Mouse (Mus musculus) CD4-positive, CD25-positive, alpha-beta regulatory T cell, adult 9 weeks (primary cell): ENCODE results near the gene Nucb2. TPM values are rescaled to one million over a fixed set of nuclear protein-coding genes. Genes with fewer than 3 reads are reported as not detected.

Source experiments
- polyA plus RNA-seq: library from polyadenylated mRNA; unstranded; fragments of 100-300 nt; shearing (Covaris generic); gene quantifications from one replicate; pipeline ENCODE4 v1.2.1, GENCODE M21; 2017

Gene Nucb2
- 17.8 TPM for polyA plus RNA-seq

DNA sequence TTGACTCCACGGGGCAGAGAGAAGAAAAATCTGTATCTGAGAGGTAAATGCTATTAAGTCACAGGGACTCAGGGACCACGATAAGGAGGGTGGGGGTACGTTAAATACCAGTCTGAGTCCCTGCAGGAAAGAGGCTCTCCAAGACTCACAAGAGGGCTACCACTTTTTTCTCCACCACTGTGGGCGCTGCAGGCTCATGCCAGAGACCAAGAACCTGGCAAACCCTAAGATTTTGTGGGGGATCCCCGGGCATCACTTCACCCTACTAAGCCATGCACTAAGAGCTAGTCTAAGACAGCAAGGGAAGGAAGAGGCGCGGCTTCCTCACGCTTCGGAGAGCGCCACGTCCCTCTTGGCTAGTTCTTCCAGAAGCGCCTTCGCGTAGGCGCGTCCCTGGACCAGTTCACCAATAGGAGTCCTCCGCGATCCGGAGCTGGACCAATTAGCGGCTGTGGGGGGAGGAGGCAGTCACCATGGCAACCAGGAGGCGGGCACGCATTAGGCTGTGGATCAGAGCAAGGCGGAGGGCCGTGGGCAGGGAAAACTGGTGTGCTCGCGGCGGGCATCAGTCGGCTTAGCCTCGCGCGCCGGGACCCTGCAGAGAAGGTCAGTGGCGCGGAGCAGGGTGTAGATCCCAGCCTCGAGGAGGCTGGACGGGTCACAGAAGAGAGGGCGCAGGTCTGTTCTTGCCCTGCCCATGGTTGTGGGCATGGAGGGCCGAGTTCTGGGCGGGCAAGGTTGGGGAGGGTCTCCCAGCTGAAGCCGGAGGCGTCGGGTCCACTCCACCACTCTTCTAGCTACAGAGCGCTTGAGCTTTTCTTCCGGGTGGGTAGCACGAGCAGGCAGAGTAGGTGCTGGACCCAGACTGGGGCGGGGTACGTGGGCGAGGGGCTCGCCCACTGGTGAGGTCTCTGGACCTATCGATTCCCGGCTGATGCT lies at the start of gene Nucb2:
Gene Nucb2, plus strand, starts transcription at position 491 of the 939 bp plus-strand sequence.

Other genes with a start within 250 kb of the Nucb2 start
- 20.1 TPM for gene Plekha7, start 196.0 kb upstream of the Nucb2 start, polyA plus RNA-seq
- gene Rps13, start 170.2 kb upstream of the Nucb2 start, polyA plus RNA-seq, result 1,029 TPM
- gene Pik3c2a, start 60.9 kb upstream of the Nucb2 start, polyA plus RNA-seq, result 67.3 TPM